Mouse (Mus musculus): ENCODE measurements at regions not wholly inside any gene's neighbourhood (a gene's known extent, or its start where the extent isn't known, plus 50 kb on each side); places are given as distances from the start of the nearest gene placed in this dataset.

GRCm38 (mm10) chr3:18988662-18989061 lies 639.8 kb downstream of the 1700064H15Rik start:
- intact Hi-C loops (cut with DNase I) = no loop called here
- H3K27ac ChIP-seq = no peak overlapping the region
- DNase-seq = no peak
- H3K4me3 ChIP-seq = no peak overlapping the region
- TF ChIP-seq CTCF (IDR thresholded peaks at IDR 0.05) = no peak

GRCm38 (mm10) chr3:18989577-18990240 lies 638.8 kb downstream of the 1700064H15Rik start:
- intact Hi-C loops (cut with DNase I) = no loop called here
- peak; percentile 47 for DNase-seq
- no peak overlapping the region for H3K27ac ChIP-seq
- peak overlapping the region; percentile 28 for H3K4me3 ChIP-seq
- no peak for TF ChIP-seq CTCF (IDR thresholded peaks at IDR 0.05)

GRCm38 (mm10) chr3:19000179-19000578 lies 628.3 kb downstream of the 1700064H15Rik start:
- intact Hi-C loops (cut with DNase I) = no loop called here
- no peak for TF ChIP-seq CTCF (IDR thresholded peaks at IDR 0.05)
- Histone ChIP-seq H3K27ac (no peak overlapping the region), H3K4me3 (no peak overlapping the region)
- no peak for DNase-seq

GRCm38 (mm10) chr3:19002056-19002455 lies 626.4 kb downstream of the 1700064H15Rik start:
- TF ChIP-seq CTCF (IDR thresholded peaks at IDR 0.05) = no peak
- intact Hi-C loops (cut with DNase I) = no loop called here
- DNase-seq = no peak
- Histone ChIP-seq H3K27ac (no peak overlapping the region), H3K4me3 (no peak overlapping the region)

- intact Hi-C loops (cut with DNase I) = no loop called here
- Histone ChIP-seq H3K4me3 (no peak overlapping the region), H3K27ac (no peak overlapping the region)
- no peak for TF ChIP-seq CTCF (IDR thresholded peaks at IDR 0.05)
- no peak for DNase-seq
Measured at GRCm38 (mm10) chr3:19004792-19005191, 623.7 kb downstream of the 1700064H15Rik start.

- TF ChIP-seq CTCF (IDR thresholded peaks at IDR 0.05) = no peak
Measured at GRCm38 (mm10) chr3:19044566-19044965, 583.9 kb downstream of the 1700064H15Rik start.

GRCm38 (mm10) chr3:19045933-19046332 lies 582.5 kb downstream of the 1700064H15Rik start:
- intact Hi-C loops (cut with DNase I) = no loop called here
- TF ChIP-seq CTCF (IDR thresholded peaks at IDR 0.05) = no peak
- Histone ChIP-seq H3K27ac (no peak overlapping the region), H3K4me3 (no peak overlapping the region)
- no peak for DNase-seq

More at GRCm38 (mm10) chr3:19044566-19044965, 583.9 kb downstream of the 1700064H15Rik start:
- DNase-seq = no peak
- H3K27ac ChIP-seq = no peak overlapping the region
- H3K4me3 ChIP-seq = no peak overlapping the region
- intact Hi-C loops (cut with DNase I) = no loop called here

GRCm38 (mm10) chr3:19046610-19047009 lies 581.9 kb downstream of the 1700064H15Rik start:
- TF ChIP-seq CTCF (IDR thresholded peaks at IDR 0.05) = no peak
- H3K4me3 ChIP-seq = no peak overlapping the region
- H3K27ac ChIP-seq = no peak overlapping the region
- DNase-seq = no peak
- intact Hi-C loops (cut with DNase I) = no loop called here

GRCm38 (mm10) chr3:19055961-19056360 lies 572.5 kb downstream of the 1700064H15Rik start:
- TF ChIP-seq CTCF (IDR thresholded peaks at IDR 0.05) = no peak
- DNase-seq = no peak

GRCm38 (mm10) chr3:19056623-19057022 lies 571.9 kb downstream of the 1700064H15Rik start:
- TF ChIP-seq CTCF (IDR thresholded peaks at IDR 0.05) = no peak

More at GRCm38 (mm10) chr3:19055961-19056360, 572.5 kb downstream of the 1700064H15Rik start:
- no peak overlapping the region for H3K27ac ChIP-seq
- H3K4me3 ChIP-seq = no peak overlapping the region
- intact Hi-C loops (cut with DNase I) = no loop called here

GRCm38 (mm10) chr3:19059906-19060870 lies 568.3 kb downstream of the 1700064H15Rik start:
- H3K4me3 ChIP-seq = no peak overlapping the region
- intact Hi-C loops (cut with DNase I) = loop anchor here (2.0 kb wide), 1 partner anchor 1011 kb away; no protein-coding TSS in a partner anchor
- no peak overlapping the region for H3K27ac ChIP-seq
- no peak for TF ChIP-seq CTCF (IDR thresholded peaks at IDR 0.05)
- DNase-seq = no peak

More at GRCm38 (mm10) chr3:19056623-19057022, 571.9 kb downstream of the 1700064H15Rik start:
- Histone ChIP-seq H3K4me3 (no peak overlapping the region), H3K27ac (no peak overlapping the region)
- intact Hi-C loops (cut with DNase I) = no loop called here
- DNase-seq = no peak

GRCm38 (mm10) chr3:19061488-19062248 lies 566.8 kb downstream of the 1700064H15Rik start:
- no peak for TF ChIP-seq CTCF (IDR thresholded peaks at IDR 0.05)
- DNase-seq = no peak
- intact Hi-C loops (cut with DNase I) = loop anchor here (2.0 kb wide), 1 partner anchor 1013 kb away; no protein-coding TSS in a partner anchor
- H3K27ac ChIP-seq = no peak overlapping the region
- no peak overlapping the region for H3K4me3 ChIP-seq
